28 mouse cellular contexts compared by ENCODE assay signal in genomic region chr14:120816529-120816928, GRCm38 (mm10).
"Had no signal": no experiment of that assay in that cellular context is flagged by ENCODE, and none has a peak within 500 bp of the region (broad histone marks: within the 10 kb centered on the region; RNA-seq: fewer than 3 reads in every experiment).

No protein-coding gene starts in this region.

- H3K9ac ChIP-seq: heart, embryonic 13.5 days; heart, embryonic 15.5 days; hindbrain, embryonic 13.5 days; hindbrain, embryonic 15.5 days; kidney, embryonic 15.5 days; limb, embryonic 12.5 days; liver, embryonic 13.5 days; liver, embryonic 15.5 days had no signal

- H3K4me3 ChIP-seq: gastrocnemius, adult 2 months; heart, embryonic 13.5 days; heart, embryonic 15.5 days; hindbrain, embryonic 10.5 days; hindbrain, embryonic 13.5 days; hindbrain, embryonic 15.5 days; kidney, embryonic 15.5 days; limb, embryonic 10.5 days; limb, embryonic 12.5 days; liver, embryonic 13.5 days; liver, embryonic 15.5 days had no signal

- H3K4me2 ChIP-seq: heart, embryonic 11.5 days; heart, embryonic 13.5 days; heart, embryonic 15.5 days; hindbrain, embryonic 13.5 days; hindbrain, embryonic 15.5 days; kidney, embryonic 15.5 days; limb, embryonic 12.5 days; liver, embryonic 11.5 days; liver, embryonic 13.5 days; liver, embryonic 15.5 days had no signal

- H3K27me3 ChIP-seq: heart, embryonic 13.5 days; heart, embryonic 15.5 days; hindbrain, embryonic 13.5 days; hindbrain, embryonic 15.5 days; kidney, embryonic 15.5 days; limb, embryonic 12.5 days; liver, embryonic 13.5 days; liver, embryonic 15.5 days had no signal

- H3K4me1 ChIP-seq: heart, embryonic 13.5 days; heart, embryonic 15.5 days; hindbrain, embryonic 10.5 days; hindbrain, embryonic 13.5 days; hindbrain, embryonic 15.5 days; kidney, embryonic 15.5 days; limb, embryonic 10.5 days; limb, embryonic 12.5 days; liver, embryonic 13.5 days; liver, embryonic 15.5 days had no signal

- H3K27ac ChIP-seq: gastrocnemius, adult 2 months; heart, embryonic 13.5 days; heart, embryonic 15.5 days; hindbrain, embryonic 10.5 days; hindbrain, embryonic 13.5 days; hindbrain, embryonic 15.5 days; hindbrain, postnatal 0 days; kidney, embryonic 15.5 days; kidney, postnatal 0 days; limb, embryonic 10.5 days; limb, embryonic 12.5 days; liver, embryonic 13.5 days; liver, embryonic 15.5 days had no signal

- ATAC-seq: hindbrain, postnatal 0 days; intestine, embryonic 16.5 days had no signal

- H3K36me3 ChIP-seq: heart, embryonic 13.5 days; heart, embryonic 15.5 days; hindbrain, embryonic 10.5 days; hindbrain, embryonic 13.5 days; hindbrain, embryonic 15.5 days; kidney, embryonic 15.5 days; limb, embryonic 10.5 days; limb, embryonic 12.5 days; liver, embryonic 13.5 days; liver, embryonic 15.5 days had no signal

- DNase-seq: gastrocnemius, adult 2 months; gastrocnemius, postnatal 10 days; gastrocnemius, postnatal 25 days; heart, adult 18-20 months; heart, postnatal 4 days; kidney, adult 11 months; kidney, adult 2 months; kidney, adult 9 months; kidney, postnatal 14 days; kidney, postnatal 36 days; layer of hippocampus, adult 9-11 months; layer of hippocampus, postnatal 36 days; liver; liver, embryonic 13.5 days had no signal

- H3K9me3 ChIP-seq: heart, embryonic 15.5 days; hindbrain, embryonic 10.5 days; hindbrain, embryonic 13.5 days; hindbrain, embryonic 15.5 days; kidney, embryonic 15.5 days; limb, embryonic 10.5 days; limb, embryonic 12.5 days; liver, embryonic 15.5 days had no signal
